Mouse (Mus musculus) bone marrow macrophage, adult 2 months (primary cell): ENCODE data around the gene Asrgl1. TPM values are rescaled to one million over a fixed set of nuclear protein-coding genes. Genes with fewer than 3 reads are reported as not detected.
A peak's percentile ranks its signal among the peaks of the same experiment; 100 is the strongest.

Source experiments
- H3K27ac ChIP-seq: 2 replicates; pipeline ENCODE4 v1.5.1; 2012; ENCODE audit warnings: low read depth, low read length; ENCODE audit not compliant: insufficient read depth
- H3K4me1 ChIP-seq: 2 replicates; pipeline ENCODE4 v1.6.1; 2012; ENCODE audit warnings: low read length; ENCODE audit not compliant: control insufficient read depth, insufficient read depth
- H3K4me3 ChIP-seq: 2 replicates; pipeline ENCODE4 v1.5.1; 2012; ENCODE audit warnings: mild to moderate bottlenecking, low read length, moderate library complexity; ENCODE audit not compliant: insufficient read depth
- CTCF ChIP-seq: IDR thresholded peaks from 2 replicates; pipeline ENCODE4 v1.5.1; 2012; ENCODE audit warnings: low read depth, mild to moderate bottlenecking, low read length, moderate library complexity
- POLR2A ChIP-seq: IDR thresholded peaks from 2 replicates; pipeline ENCODE4 v1.6.1; 2012; ENCODE audit warnings: mild to moderate bottlenecking, low read depth, low read length, borderline replicate concordance
- polyA plus RNA-seq: library from polyadenylated mRNA; stranded (reverse); fragments of >200 nt; gene quantifications from 2 replicates; pipeline ENCODE4 v1.2.4, GENCODE M21; 2012; ENCODE audit not compliant: missing spikeins, insufficient read depth, insufficient read length

Gene Asrgl1
- polyA plus RNA-seq, 1 experiment, result 4.0 TPM

- Histone ChIP-seq H3K27ac (peak overlapping the region; percentile 90), H3K4me1 (peaks cover 92% of the 10 kb centered on the region), H3K4me3 (no peak overlapping the region)
- TF ChIP-seq POLR2A (no peak), CTCF (no peak)
These were observed 75.3 kb downstream of the Asrgl1 start for GRCm38 (mm10) chr19:9060103-9060502.

Other genes starting within 250 kb of the Asrgl1 start
- 40.1 and 43.1 TPM in 2 replicates for gene 1810009A15Rik, start 246.8 kb downstream of the Asrgl1 start, polyA plus RNA-seq
- 4.9 TPM in 1 of 2 replicates, not detected in the other for gene Gm49416, start 246.7 kb downstream of the Asrgl1 start, polyA plus RNA-seq
- gene Ints5, start 242.6 kb downstream of the Asrgl1 start, polyA plus RNA-seq, result 11.5 and 11.8 TPM in 2 replicates
- 82.5 and 91.3 TPM in 2 replicates for gene Ganab, start 237.6 kb downstream of the Asrgl1 start, polyA plus RNA-seq
- 35.5 and 40.8 TPM in 2 replicates for gene B3gat3, start 215.3 kb downstream of the Asrgl1 start, polyA plus RNA-seq
- 2.5 and 3.6 TPM in 2 replicates for gene Rom1, start 206.3 kb downstream of the Asrgl1 start, polyA plus RNA-seq
- 33.1 and 33.7 TPM in 2 replicates for gene Eml3, start 206.1 kb downstream of the Asrgl1 start, polyA plus RNA-seq
- gene Mta2, start 193.8 kb downstream of the Asrgl1 start, polyA plus RNA-seq, result 78.6 and 81.2 TPM in 2 replicates
- gene Tut1, start 181.8 kb downstream of the Asrgl1 start, polyA plus RNA-seq, result 12.5 and 14.6 TPM in 2 replicates
- gene Eef1g, start 168.6 kb downstream of the Asrgl1 start, polyA plus RNA-seq, result 220 and 226 TPM in 2 replicates
- gene Ahnak, start 146.4 kb downstream of the Asrgl1 start, polyA plus RNA-seq, result 440 and 513 TPM in 2 replicates
- gene Scgb1a1, start 47.7 kb downstream of the Asrgl1 start, polyA plus RNA-seq, result not detected in 2 replicates